Mouse (Mus musculus): ENCODE measurements around the gene Rpl13a. TPM values are rescaled to one million over a fixed set of nuclear protein-coding genes. Genes with fewer than 3 reads are reported as not detected.
"Not testable (repeated sequence)": the region's sequence is repeated elsewhere in the genome, so short reads cannot be mapped to it uniquely, and the experiment has no call there.

The Rpl13a gene
- polyA plus RNA-seq, 1 experiment from 2014 or later = 558 TPM

DNA sequence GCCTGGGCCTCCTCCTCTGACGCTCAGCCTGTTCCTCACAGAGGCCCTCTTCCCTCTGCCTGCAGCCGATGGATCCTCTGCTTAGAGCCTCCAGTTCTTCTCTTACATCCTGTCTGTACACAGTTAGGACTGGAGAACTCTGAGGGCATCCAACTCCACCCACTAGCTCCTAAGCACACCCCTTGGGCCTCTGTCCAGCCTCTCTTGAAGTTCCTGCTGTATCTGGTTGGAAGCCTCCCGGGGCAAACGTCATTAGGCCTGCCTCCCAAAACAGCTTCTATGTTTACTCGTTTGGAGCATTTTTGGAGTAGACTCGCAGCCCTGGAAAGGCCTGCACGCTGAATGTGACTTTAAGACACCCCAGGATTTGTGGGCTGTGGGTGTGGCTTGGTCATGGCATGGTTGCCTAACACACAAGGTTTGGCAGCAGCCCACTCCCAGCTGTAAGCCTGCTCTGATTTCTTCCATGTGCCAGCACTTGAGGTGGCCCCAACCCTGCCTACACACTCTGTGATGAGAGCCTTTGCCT lies 24.8 kb downstream of the Rpl13a start, which contains the start of gene Fcgrt:
Gene Fcgrt (minus strand): TSS at position 200 of the 529 bp plus-strand sequence.
- WGBS (ENCODE audit: insufficient replicate concordance) = 34% methylated on average over 7 of the region's 7 CpGs
- Histone ChIP-seq H3K36me3 (ENCODE audit: control insufficient read depth, insufficient read depth) (no peaks in the 10 kb centered on the region), H3K4me3 (ENCODE audit: low read depth, low read length) (peak within 1 kb of the TSS; percentile 36), H3K4me1 (ENCODE audit: control insufficient read depth, low read depth, low read length) (peaks cover 8% of the 10 kb centered on the region), H3K9ac (ENCODE audit: low read depth, low read length) (peak within 1 kb of the TSS; percentile 34; the same call in 1 of the 2 replicates), H3K27me3 (ENCODE audit: control insufficient read depth, insufficient read depth, low read depth, low read length) (no peaks in the 10 kb centered on the region), H3K4me2 (ENCODE audit: low read depth, low read length) (peak within 1 kb of the TSS; percentile 34), H3K27ac (ENCODE audit: low read length) (peak within 1 kb of the TSS; percentile 65), H3K9me3 (replicated peaks; ENCODE audit: control insufficient read depth, low read length) (no peaks in the 10 kb centered on the region)
- ATAC-seq (ENCODE audit: low read depth) = peak; percentile 93

GRCm38 (mm10) chr7:45102940-45103585 lies 25.5 kb downstream of the Rpl13a start:
- 61% methylated on average over 9 of the region's 9 CpGs for WGBS (ENCODE audit: insufficient replicate concordance)
- Histone ChIP-seq H3K27me3 (ENCODE audit: control insufficient read depth, insufficient read depth, low read depth, low read length) (no peaks in the 10 kb centered on the region), H3K4me2 (ENCODE audit: low read depth, low read length) (peak overlapping the region; percentile 34), H3K9me3 (replicated peaks; ENCODE audit: control insufficient read depth, low read length) (no peaks in the 10 kb centered on the region), H3K4me1 (ENCODE audit: control insufficient read depth, low read depth, low read length) (peaks cover 8% of the 10 kb centered on the region), H3K36me3 (ENCODE audit: control insufficient read depth, insufficient read depth) (no peaks in the 10 kb centered on the region), H3K9ac (ENCODE audit: low read depth, low read length) (peak overlapping the region; percentile 34; the same call in 1 of the 2 replicates), H3K27ac (ENCODE audit: low read length) (peak overlapping the region; percentile 65), H3K4me3 (ENCODE audit: low read depth, low read length) (peak overlapping the region; percentile 36)
- 0 out of 2 replicates have a peak, but pooled peaks have one; percentile 20 for ATAC-seq (ENCODE audit: low read depth)

DNA sequence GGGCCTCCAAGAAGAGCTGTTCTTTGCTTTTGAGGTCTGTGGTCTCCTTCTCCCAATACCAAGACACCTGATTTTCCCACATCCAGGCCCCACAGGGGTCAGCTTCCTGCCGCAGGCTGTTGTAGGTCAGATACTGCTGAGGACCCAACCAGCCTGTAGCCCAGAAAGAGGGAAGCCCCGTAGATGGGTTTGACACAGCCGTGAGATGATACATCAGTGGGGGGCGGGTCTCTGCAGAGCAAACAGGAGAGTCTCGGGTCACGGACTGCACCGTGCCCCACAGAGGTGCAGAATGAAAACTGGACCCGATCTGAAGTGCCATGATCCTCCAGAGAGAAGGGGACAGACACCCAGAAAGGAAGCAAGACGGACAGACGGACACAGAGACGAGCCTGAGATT lies 26.1 kb downstream of the Rpl13a start:
- no peaks in the 10 kb centered on the region for H3K36me3 ChIP-seq (ENCODE audit: control insufficient read depth, insufficient read depth)
- peak overlapping the region; percentile 34 for H3K4me2 ChIP-seq (ENCODE audit: low read depth, low read length)
- H3K27me3 ChIP-seq (ENCODE audit: control insufficient read depth, insufficient read depth, low read depth, low read length) = no peaks in the 10 kb centered on the region
- peak overlapping the region; percentile 36 for H3K4me3 ChIP-seq (ENCODE audit: low read depth, low read length)
- no peak overlapping the region; the same call in 1 of the 2 replicates for H3K9ac ChIP-seq (ENCODE audit: low read depth, low read length)
- WGBS (ENCODE audit: insufficient replicate concordance) = 49% methylated on average over 11 of the region's 11 CpGs
- no peak overlapping the region for H3K27ac ChIP-seq (ENCODE audit: low read length)
- no peak for ATAC-seq (ENCODE audit: low read depth)
- H3K9me3 ChIP-seq (replicated peaks; ENCODE audit: control insufficient read depth, low read length) = no peaks in the 10 kb centered on the region
- H3K4me1 ChIP-seq (ENCODE audit: control insufficient read depth, low read depth, low read length) = peaks cover 8% of the 10 kb centered on the region

DNA sequence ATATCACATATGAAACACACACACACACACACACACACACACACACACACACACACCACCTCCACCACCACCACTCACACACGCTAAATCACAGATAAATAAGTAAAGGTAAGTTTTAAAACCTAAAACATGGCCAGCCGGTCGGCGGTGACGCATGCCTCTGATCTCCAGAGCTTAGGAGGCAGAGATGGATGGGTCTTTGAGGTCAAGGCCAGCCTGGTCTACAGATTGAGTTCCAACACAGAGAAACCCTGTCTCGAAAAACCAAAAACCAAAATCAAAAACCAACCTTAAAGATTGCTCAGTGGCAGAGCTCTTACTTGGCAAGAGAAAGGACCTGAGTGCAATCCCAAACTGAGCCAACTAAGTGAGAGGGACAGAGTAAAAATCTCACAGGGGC lies 28.5 kb downstream of the Rpl13a start:
- ATAC-seq (ENCODE audit: low read depth) = no peak
- peaks cover 8% of the 10 kb centered on the region for H3K4me1 ChIP-seq (ENCODE audit: control insufficient read depth, low read depth, low read length)
- H3K9me3 ChIP-seq (replicated peaks; ENCODE audit: control insufficient read depth, low read length) = no peaks in the 10 kb centered on the region
- H3K9ac ChIP-seq (ENCODE audit: low read depth, low read length) = no peak overlapping the region
- H3K4me3 ChIP-seq (ENCODE audit: low read depth, low read length) = no peak overlapping the region
- no peaks in the 10 kb centered on the region for H3K27me3 ChIP-seq (ENCODE audit: control insufficient read depth, insufficient read depth, low read depth, low read length)
- no peak overlapping the region for H3K4me2 ChIP-seq (ENCODE audit: low read depth, low read length)
- H3K36me3 ChIP-seq (ENCODE audit: control insufficient read depth, insufficient read depth) = no peaks in the 10 kb centered on the region
- WGBS (ENCODE audit: insufficient replicate concordance) = 85% methylated on average over 6 of the region's 6 CpGs
- no peak overlapping the region for H3K27ac ChIP-seq (ENCODE audit: low read length)

DNA sequence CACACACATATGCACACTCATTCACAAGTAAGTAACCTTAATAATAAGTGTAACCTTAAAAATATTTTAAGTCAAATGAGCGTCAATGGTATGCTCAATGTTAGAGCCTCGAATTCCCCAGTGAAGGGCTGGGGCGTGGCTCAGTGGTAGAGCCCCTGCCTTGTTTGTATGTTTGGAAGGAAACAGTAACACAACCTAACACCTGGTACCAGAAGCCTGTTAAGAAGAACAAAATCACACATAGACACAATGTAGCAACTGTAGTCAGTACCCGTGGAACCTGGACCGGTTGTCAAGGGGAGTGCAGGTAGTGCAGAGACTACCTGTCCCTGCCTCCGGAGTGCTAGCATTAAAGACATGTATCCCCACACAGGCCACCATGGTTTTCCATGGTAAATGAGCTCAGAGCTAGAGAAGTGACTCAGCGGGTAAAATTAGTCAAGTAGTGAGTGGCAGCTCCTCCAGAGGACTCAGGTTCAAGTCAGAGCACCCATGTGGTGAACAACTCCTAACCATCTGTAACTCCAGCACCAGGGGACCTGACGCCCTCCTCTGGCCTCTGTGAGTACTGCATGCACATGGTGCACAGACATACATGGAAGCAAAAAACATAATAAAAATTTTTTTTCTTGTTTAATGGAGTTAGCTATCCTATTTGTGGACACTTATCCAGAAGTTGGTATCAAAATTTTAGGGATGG lies 29.9 kb downstream of the Rpl13a start:
- 72% methylated on average over 8 of the region's 8 CpGs for WGBS (ENCODE audit: insufficient replicate concordance)
- no peaks in the 10 kb centered on the region for H3K36me3 ChIP-seq (ENCODE audit: control insufficient read depth, insufficient read depth)
- H3K9me3 ChIP-seq (replicated peaks; ENCODE audit: control insufficient read depth, low read length) = no peaks in the 10 kb centered on the region
- no peak overlapping the region for H3K27ac ChIP-seq (ENCODE audit: low read length)
- H3K4me2 ChIP-seq (ENCODE audit: low read depth, low read length) = no peak overlapping the region
- ATAC-seq (ENCODE audit: low read depth) = no peak
- H3K4me1 ChIP-seq (ENCODE audit: control insufficient read depth, low read depth, low read length) = peaks cover 4% of the 10 kb centered on the region
- no peaks in the 10 kb centered on the region for H3K27me3 ChIP-seq (ENCODE audit: control insufficient read depth, insufficient read depth, low read depth, low read length)
- H3K4me3 ChIP-seq (ENCODE audit: low read depth, low read length) = no peak overlapping the region
- no peak overlapping the region for H3K9ac ChIP-seq (ENCODE audit: low read depth, low read length)

DNA sequence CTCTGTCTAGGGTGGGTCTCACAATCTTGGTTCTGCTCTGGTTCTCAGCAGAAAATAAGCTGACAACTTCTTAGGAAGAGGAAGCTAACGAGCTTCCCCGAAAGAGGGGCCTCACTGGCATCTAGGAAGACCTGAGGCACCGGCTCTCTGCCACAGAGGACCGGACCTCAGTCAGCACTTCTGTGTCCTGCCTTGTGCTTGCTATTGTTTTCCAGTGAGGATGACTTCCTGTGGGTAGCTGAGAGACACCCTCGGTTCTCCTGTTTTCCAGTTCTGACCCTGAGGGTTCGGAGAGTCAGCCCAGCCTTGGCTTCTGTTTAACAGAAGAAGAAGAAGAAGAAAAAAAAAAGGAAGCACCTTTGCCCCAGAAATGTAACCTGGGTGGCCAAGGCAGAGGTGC lies 31.1 kb downstream of the Rpl13a start:
- WGBS (ENCODE audit: insufficient replicate concordance) = 14% methylated on average over 6 of the region's 6 CpGs
- Histone ChIP-seq H3K4me2 (ENCODE audit: low read depth, low read length) (no peak overlapping the region), H3K36me3 (ENCODE audit: control insufficient read depth, insufficient read depth) (no peaks in the 10 kb centered on the region), H3K9me3 (replicated peaks; ENCODE audit: control insufficient read depth, low read length) (no peaks in the 10 kb centered on the region), H3K9ac (ENCODE audit: low read depth, low read length) (no peak overlapping the region), H3K4me3 (ENCODE audit: low read depth, low read length) (no peak overlapping the region), H3K27me3 (ENCODE audit: control insufficient read depth, insufficient read depth, low read depth, low read length) (no peaks in the 10 kb centered on the region), H3K4me1 (ENCODE audit: control insufficient read depth, low read depth, low read length) (peaks cover 11% of the 10 kb centered on the region), H3K27ac (ENCODE audit: low read length) (peak overlapping the region; percentile 63)
- peak; percentile 67 for ATAC-seq (ENCODE audit: low read depth)

DNA sequence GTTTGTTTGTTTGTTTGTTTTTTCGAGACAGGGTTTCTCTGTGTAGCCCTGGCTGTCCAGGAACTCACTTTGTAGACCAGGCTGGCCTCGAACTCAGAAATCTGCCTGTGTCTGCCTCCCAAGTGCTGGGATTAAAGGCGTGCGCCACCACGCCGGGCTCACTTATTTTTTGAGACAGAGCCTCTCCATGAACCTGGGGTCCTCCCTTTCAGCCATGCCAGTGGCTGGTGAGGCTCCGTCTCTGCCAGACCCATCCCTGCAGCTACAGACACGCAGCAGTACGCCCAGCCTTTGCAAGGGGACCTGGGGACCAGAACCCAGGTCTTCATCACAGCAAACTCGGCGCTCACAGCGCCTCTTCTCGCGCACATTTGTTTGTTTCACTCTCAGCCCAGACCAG lies 32.6 kb downstream of the Rpl13a start:
- H3K4me2 ChIP-seq (ENCODE audit: low read depth, low read length); H3K9me3 ChIP-seq (replicated peaks; ENCODE audit: control insufficient read depth, low read length); H3K4me3 ChIP-seq (ENCODE audit: low read depth, low read length); H3K9ac ChIP-seq (ENCODE audit: low read depth, low read length); ATAC-seq (ENCODE audit: low read depth); H3K36me3 ChIP-seq (ENCODE audit: control insufficient read depth, insufficient read depth); H3K27ac ChIP-seq (ENCODE audit: low read length); H3K27me3 ChIP-seq (ENCODE audit: control insufficient read depth, insufficient read depth, low read depth, low read length): not testable (repeated sequence)
- peaks cover 21% of the 10 kb centered on the region for H3K4me1 ChIP-seq (ENCODE audit: control insufficient read depth, low read depth, low read length)
- 76% methylated on average over 14 of the region's 14 CpGs for whole genome bisulfite sequencing (ENCODE audit: insufficient replicate concordance)

DNA sequence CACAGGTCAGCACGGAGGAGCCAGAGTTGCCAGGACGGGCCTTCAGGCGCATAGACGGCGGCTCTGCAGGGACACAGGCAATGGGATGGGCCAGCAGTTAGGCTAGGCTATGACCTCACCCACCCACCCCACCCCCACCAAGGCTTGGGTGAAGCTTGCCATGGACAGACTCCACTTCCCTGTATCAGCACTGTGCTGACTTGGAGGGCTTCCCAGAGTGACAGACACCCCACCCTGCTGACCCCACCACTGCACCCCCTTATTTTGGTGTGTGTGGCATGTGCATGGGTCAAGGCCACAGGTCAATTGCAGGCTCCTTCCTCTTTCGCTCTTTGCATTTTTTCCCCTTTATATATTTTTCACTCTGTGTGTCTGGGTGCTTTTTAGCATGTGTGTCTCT lies 33.2 kb downstream of the Rpl13a start:
- Histone ChIP-seq H3K4me3 (ENCODE audit: low read depth, low read length) (no peak overlapping the region), H3K9ac (ENCODE audit: low read depth, low read length) (no peak overlapping the region), H3K27me3 (ENCODE audit: control insufficient read depth, insufficient read depth, low read depth, low read length) (no peaks in the 10 kb centered on the region), H3K4me1 (ENCODE audit: control insufficient read depth, low read depth, low read length) (peaks cover 27% of the 10 kb centered on the region), H3K27ac (ENCODE audit: low read length) (no peak overlapping the region), H3K36me3 (ENCODE audit: control insufficient read depth, insufficient read depth) (no peaks in the 10 kb centered on the region), H3K4me2 (ENCODE audit: low read depth, low read length) (no peak overlapping the region), H3K9me3 (replicated peaks; ENCODE audit: control insufficient read depth, low read length) (no peaks in the 10 kb centered on the region)
- ATAC-seq (ENCODE audit: low read depth) = no peak
- 54% methylated on average over 6 of the region's 6 CpGs for WGBS (ENCODE audit: insufficient replicate concordance)

- Histone ChIP-seq H3K4me3 (ENCODE audit: low read depth, low read length) (no peak overlapping the region), H3K4me2 (ENCODE audit: low read depth, low read length) (no peak overlapping the region), H3K36me3 (ENCODE audit: control insufficient read depth, insufficient read depth) (no peaks in the 10 kb centered on the region), H3K4me1 (ENCODE audit: control insufficient read depth, low read depth, low read length) (peaks cover 29% of the 10 kb centered on the region), H3K27me3 (ENCODE audit: control insufficient read depth, insufficient read depth, low read depth, low read length) (no peaks in the 10 kb centered on the region), H3K9me3 (replicated peaks; ENCODE audit: control insufficient read depth, low read length) (no peaks in the 10 kb centered on the region), H3K27ac (ENCODE audit: low read length) (no peak overlapping the region), H3K9ac (ENCODE audit: low read depth, low read length) (no peak overlapping the region)
- 51% methylated on average over 7 of the region's 7 CpGs for whole genome bisulfite sequencing (ENCODE audit: insufficient replicate concordance)
- ATAC-seq (ENCODE audit: low read depth) = no peak
These were observed 34.4 kb downstream of the Rpl13a start for GRCm38 (mm10) chr7:45094121-45094520.

Data from liver, embryonic 16.5 days (tissue).